Mouse (Mus musculus) heart, embryonic 10.5 days (tissue): ENCODE measurements at regions not wholly inside any gene's neighbourhood (a gene's known extent, or its start where the extent isn't known, plus 50 kb on each side); places are given as distances from the start of the nearest gene placed in this dataset.
"Not testable (repeated sequence)": the region's sequence is repeated elsewhere in the genome, so short reads cannot be mapped to it uniquely, and the experiment has no call there.

Experiments used
- DNase-seq: peaks from one replicate; pipeline ENCODE4 v3.0.0-alpha.2; 2017; ENCODE audit warnings: low spot score
- H3K27ac ChIP-seq: fragments of 300-500 bp; sonication (generic); 2 replicates; pipeline ENCODE4 v1.5.1; 2016; ENCODE audit warnings: mild to moderate bottlenecking
- H3K27me3 ChIP-seq: fragments of 300-500 bp; sonication (generic); 2 replicates; pipeline ENCODE4 v1.6.1; 2016; ENCODE audit warnings: mild to moderate bottlenecking; ENCODE audit not compliant: poor library complexity, insufficient read depth, severe bottlenecking
- H3K36me3 ChIP-seq: fragments of 300-500 bp; sonication (generic); 2 replicates; pipeline ENCODE4 v1.6.1; 2016; ENCODE audit warnings: mild to moderate bottlenecking, moderate library complexity
- H3K4me1 ChIP-seq: fragments of 300-500 bp; sonication (generic); 2 replicates; pipeline ENCODE4 v1.6.1; 2016; ENCODE audit warnings: mild to moderate bottlenecking
- H3K4me3 ChIP-seq: fragments of 300-500 bp; sonication (generic); 2 replicates; pipeline ENCODE4 v1.5.1; 2016; ENCODE audit warnings: mild to moderate bottlenecking, moderate library complexity
- H3K9me3 ChIP-seq: fragments of 300-500 bp; sonication (generic); 2 replicates; pipeline ENCODE4 v1.6.1; 2016; ENCODE audit warnings: mild to moderate bottlenecking, moderate library complexity
- whole genome bisulfite sequencing: fragments of 180-500 bp; shearing (Covaris S2); methylation state at CpG from one replicate; pipeline ENCODE4 v1.1.7; 2016; 5-methylcytosine and 5-hydroxymethylcytosine counted together

DNA sequence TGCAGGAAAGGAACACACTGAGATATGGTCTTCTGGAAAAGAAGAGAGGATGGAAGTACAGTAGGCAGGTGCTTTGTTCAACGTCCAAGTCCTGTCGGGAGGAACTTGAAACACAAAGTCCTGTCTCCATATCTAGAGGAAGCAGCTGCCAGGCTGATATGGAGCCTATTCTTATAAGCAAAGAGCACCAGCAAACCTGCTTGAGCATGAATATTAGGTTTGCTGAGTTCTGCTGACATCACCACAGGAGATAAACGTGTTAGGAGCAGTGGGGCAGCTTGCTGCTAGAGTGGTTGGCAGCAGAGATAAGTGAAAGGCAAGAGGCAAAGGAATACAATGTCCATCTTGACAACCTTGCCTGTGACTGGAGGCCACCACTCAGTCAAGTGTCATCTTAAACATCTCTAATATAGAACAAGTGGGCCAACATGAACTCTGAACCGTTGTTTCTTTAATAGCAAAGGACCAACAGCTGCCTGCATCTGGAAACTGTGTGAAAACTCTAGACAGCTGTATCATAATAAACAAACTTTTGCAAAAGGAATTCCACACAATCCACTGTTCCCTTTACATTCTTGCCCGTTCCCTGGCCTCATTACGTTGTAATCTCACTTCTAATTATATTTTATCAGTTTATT is 209.9 kb upstream of the Hand2 start:
- DNase-seq, H3K9me3 ChIP-seq, H3K36me3 ChIP-seq, H3K4me3 ChIP-seq, H3K4me1 ChIP-seq, H3K27me3 ChIP-seq: not testable (repeated sequence)
- 35% methylated on average over 5 of the region's 6 CpGs for whole genome bisulfite sequencing
- H3K27ac ChIP-seq = peak overlapping the region; percentile 53

DNA sequence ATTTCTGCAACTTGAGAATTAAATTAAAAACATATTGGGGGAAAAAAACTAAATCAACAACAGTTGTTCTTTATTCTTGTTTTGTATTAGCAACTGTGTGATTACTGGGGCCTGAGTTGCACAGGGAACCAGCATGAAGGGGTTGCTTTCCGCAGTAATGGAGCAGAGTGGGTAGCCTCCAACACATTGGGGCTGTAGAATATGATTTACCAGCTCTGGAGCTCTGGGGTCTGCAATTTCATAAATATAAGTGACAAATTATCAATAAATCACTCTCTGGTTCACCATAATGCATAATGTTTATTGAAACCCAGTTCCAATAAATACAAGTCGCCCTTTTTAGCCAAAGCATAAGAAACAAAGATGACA is 209.4 kb upstream of the Hand2 start:
- Histone ChIP-seq H3K27me3 (no peaks in the 10 kb centered on the region), H3K9me3 (no peaks in the 10 kb centered on the region), H3K4me1 (0 out of 2 replicates have a peak, but pooled peaks cover 4% of the 10 kb centered on the region), H3K27ac (peak overlapping the region; percentile 53), H3K36me3 (peaks cover 5% of the 10 kb centered on the region; the same call in 1 of the 2 replicates), H3K4me3 (no peak overlapping the region)
- no peak for DNase-seq
- 67% methylated on average over 2 of the region's 2 CpGs for WGBS

DNA sequence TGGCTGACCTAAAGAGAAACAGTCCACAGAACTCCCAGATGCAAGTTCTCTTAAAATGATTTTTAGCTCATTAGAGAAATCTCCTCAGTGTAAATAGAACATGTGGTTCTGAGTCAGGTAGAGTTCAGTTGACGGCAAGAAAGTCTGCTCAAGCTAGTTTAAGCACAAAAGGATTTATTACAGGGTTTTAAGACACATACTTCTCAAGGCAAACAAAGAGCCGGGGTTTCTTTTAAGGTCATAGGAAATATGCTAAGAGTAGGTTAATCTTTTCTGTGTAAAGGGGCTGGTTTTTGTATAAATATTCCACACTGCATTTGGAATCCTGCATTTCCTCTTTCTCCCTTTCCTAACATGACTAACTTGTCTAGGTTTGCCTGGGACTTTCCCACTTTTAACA is 206.9 kb upstream of the Hand2 start:
- Histone ChIP-seq H3K4me3 (no peak overlapping the region), H3K36me3 (peaks cover 5% of the 10 kb centered on the region; the same call in 1 of the 2 replicates), H3K27me3 (no peaks in the 10 kb centered on the region), H3K27ac (no peak overlapping the region), H3K9me3 (no peaks in the 10 kb centered on the region), H3K4me1 (0 out of 2 replicates have a peak, but pooled peaks cover 4% of the 10 kb centered on the region)
- 91% methylated on average over 2 of the region's 2 CpGs for WGBS
- no peak for DNase-seq

DNA sequence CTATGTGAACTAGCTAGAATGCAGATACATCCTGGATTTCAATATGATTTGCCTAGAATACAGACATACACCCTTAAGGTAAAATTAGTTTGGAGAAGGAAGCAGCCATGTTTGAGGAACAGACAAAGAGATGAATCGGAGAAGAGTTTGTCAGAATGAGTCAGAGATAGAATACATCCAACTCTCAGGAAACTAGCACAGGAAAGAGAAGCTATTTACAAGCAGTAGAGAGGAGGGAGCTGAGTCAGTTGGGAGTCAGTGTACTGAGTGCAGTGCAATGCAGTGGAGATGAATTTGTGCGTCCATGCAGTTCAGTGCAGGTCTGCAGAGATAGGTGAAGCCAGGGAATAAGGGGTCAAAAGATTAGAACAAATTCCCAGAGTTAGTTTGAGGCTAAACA is 205.5 kb upstream of the Hand2 start:
- WGBS = 89% methylated on average over 2 of the region's 2 CpGs
- Histone ChIP-seq H3K4me3 (no peak overlapping the region), H3K27ac (no peak overlapping the region), H3K9me3 (no peaks in the 10 kb centered on the region), H3K36me3 (peaks cover 5% of the 10 kb centered on the region; the same call in 1 of the 2 replicates), H3K27me3 (no peaks in the 10 kb centered on the region), H3K4me1 (0 out of 2 replicates have a peak, but pooled peaks cover 4% of the 10 kb centered on the region)
- no peak for DNase-seq

DNA sequence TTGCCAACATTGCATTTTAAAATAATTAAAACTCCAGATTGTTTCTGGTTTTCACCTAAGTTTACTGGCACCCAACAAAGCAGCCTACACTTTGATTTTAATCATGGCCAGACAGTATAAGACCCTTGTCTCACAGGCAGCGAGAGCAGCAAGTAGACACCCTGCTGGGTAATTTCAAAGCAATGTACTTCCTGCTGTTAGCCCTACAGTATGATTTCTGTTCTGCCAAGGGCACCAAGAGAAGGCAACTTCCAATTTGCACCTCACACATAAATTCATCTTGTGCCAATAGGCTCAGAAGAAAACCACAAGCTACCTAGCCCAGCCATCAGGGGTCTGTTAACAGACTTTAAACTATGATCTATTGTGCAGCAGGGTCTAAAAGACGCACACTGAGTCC is 186.7 kb upstream of the Hand2 start:
- DNase-seq = no peak
- Histone ChIP-seq H3K4me3 (no peak overlapping the region), H3K9me3 (no peaks in the 10 kb centered on the region), H3K4me1 (no peaks in the 10 kb centered on the region), H3K27me3 (no peaks in the 10 kb centered on the region), H3K27ac (no peak overlapping the region), H3K36me3 (no peaks in the 10 kb centered on the region)
- 58% methylated on average over 2 of the region's 2 CpGs for WGBS

DNA sequence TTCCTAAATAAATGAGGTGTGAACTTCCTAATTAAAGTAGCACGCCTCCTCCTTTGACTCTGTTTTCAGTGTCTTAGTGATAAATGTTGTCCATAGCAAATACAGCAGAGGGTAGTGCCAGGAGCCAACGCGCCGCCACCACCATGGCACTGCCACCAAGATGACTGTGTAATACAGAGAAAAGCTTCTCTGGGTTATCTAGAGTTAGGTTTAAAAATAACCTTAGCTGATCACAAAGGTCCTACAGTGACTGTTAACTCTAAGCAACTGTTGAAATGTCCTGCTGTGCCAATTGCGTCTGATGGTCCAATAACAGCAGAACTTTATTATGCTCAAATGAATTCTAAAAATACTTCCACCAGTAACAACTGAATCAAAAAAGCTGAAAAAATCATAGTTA is 186.1 kb upstream of the Hand2 start:
- Histone ChIP-seq H3K27ac (no peak overlapping the region), H3K4me3 (no peak overlapping the region), H3K9me3 (no peaks in the 10 kb centered on the region), H3K27me3 (no peaks in the 10 kb centered on the region), H3K4me1 (no peaks in the 10 kb centered on the region), H3K36me3 (no peaks in the 10 kb centered on the region)
- no peak for DNase-seq
- 59% methylated on average over 5 of the region's 5 CpGs for WGBS

DNA sequence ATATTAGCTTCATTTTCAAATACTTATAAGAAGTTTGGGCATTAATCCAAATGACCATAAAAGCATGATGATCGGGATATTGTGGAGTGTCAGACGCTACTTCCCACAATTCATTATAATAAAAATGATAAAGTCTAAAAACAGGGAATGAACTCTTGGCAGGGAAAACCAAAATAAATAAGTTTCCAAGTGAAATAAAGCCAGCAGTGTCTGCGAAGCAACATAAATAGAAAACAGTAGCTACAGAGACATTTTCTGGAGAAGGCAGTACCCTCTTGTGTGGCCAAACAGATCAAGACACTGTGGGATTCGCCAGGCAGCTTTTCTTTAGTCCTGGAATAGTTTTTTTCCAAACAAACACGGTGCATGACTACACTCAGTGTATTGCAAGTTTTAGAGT is 172.7 kb upstream of the Hand2 start:
- Histone ChIP-seq H3K4me3 (no peak overlapping the region), H3K27ac (no peak overlapping the region), H3K4me1 (no peaks in the 10 kb centered on the region), H3K36me3 (no peaks in the 10 kb centered on the region), H3K9me3 (no peaks in the 10 kb centered on the region), H3K27me3 (no peaks in the 10 kb centered on the region)
- DNase-seq = no peak
- 77% methylated on average over 5 of the region's 5 CpGs for WGBS

DNA sequence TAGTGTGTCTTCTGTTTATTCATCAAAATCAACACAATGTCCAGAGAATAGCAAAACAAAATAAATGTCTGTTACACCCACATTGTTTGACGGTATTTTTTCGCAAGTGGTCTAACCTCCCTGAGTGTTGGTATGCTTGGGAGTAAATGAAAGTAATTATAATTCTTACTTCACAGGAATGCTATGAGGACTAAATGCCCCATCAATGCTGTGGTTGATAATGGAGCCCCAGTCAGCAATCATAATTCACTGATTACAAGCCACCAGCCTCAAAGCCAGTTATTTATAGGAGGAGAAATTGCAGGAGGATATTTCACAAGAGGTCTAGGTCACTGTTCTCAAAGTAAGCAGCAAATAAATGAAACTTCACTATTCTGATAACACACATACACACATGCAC is 129.6 kb upstream of the Hand2 start:
- WGBS = 71% methylated on average over 2 of the region's 2 CpGs
- H3K4me3 ChIP-seq = no peak overlapping the region
- H3K9me3 ChIP-seq = no peaks in the 10 kb centered on the region
- no peak overlapping the region for H3K27ac ChIP-seq
- H3K36me3 ChIP-seq = no peaks in the 10 kb centered on the region
- no peaks in the 10 kb centered on the region for H3K27me3 ChIP-seq
- H3K4me1 ChIP-seq = no peaks in the 10 kb centered on the region
- no peak for DNase-seq

DNA sequence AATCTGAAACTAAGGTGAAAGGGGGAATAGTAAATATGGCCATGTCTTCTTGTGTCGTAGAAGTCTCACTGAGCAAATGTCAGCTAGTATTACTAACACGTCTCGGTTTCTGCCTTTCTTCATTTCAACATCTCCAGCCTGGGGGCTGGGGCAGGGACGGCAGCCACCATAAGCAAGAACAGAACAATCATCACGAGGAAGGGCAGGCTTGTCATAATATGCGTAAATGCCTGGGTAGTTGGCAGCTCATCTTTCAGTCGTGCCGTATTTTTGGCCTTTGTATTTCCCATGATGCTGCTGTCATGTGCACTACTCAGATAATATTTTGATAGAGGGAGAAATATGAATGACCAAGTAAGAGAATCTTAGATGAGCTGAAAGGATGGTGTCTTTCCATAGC is 120.5 kb upstream of the Hand2 start:
- Histone ChIP-seq H3K4me1 (no peaks in the 10 kb centered on the region), H3K27me3 (no peaks in the 10 kb centered on the region), H3K9me3 (no peaks in the 10 kb centered on the region), H3K27ac (no peak overlapping the region), H3K36me3 (no peaks in the 10 kb centered on the region), H3K4me3 (no peak overlapping the region)
- 63% methylated on average over 8 of the region's 8 CpGs for WGBS
- DNase-seq = no peak

DNA sequence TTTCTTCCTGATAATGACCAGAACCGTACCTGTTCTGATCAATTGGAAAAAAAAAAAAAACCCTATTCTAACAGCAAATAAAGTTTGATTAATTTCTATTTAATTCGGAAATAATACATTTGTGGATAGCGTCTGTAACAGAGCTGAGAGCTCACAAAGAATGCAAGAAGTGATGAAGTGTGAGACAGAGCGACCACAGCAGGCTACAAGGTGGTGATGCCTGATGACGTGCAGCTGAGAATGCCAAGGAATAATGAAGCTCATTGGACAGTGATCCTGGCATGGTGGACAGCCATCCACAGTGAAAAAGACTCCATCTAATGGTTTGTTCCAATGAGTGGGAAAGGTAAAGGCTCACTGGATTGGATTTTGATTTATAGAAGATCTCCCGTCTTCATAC is 111.2 kb upstream of the Hand2 start:
- Histone ChIP-seq H3K27me3 (no peaks in the 10 kb centered on the region), H3K4me3 (no peak overlapping the region), H3K9me3 (no peaks in the 10 kb centered on the region), H3K27ac (no peak overlapping the region), H3K4me1 (no peaks in the 10 kb centered on the region), H3K36me3 (no peaks in the 10 kb centered on the region)
- 67% methylated on average over 6 of the region's 6 CpGs for WGBS
- DNase-seq = no peak

DNA sequence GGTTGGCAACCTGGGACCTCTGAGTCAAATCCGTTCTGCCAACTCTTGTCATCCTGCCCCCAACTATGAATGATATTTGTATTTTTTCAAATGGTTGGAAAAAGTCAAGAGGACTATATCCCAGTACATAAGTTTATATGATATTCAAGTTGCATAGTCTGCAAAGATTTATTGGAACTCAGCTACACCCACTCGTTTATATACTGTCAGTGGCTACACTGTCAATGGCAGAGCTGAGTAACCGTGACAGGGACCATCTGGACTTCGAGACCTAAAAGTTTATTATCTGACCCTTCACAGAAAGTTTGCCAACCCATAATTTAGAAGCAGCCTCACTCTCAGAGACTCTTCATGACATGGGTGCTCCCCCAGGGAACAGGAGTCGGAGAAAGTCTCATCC is 107.7 kb upstream of the Hand2 start:
- Histone ChIP-seq H3K4me1 (no peaks in the 10 kb centered on the region), H3K36me3 (no peaks in the 10 kb centered on the region), H3K27me3 (no peaks in the 10 kb centered on the region), H3K9me3 (no peaks in the 10 kb centered on the region), H3K4me3 (no peak overlapping the region), H3K27ac (no peak overlapping the region)
- DNase-seq = no peak
- WGBS = 84% methylated on average over 5 of the region's 5 CpGs

DNA sequence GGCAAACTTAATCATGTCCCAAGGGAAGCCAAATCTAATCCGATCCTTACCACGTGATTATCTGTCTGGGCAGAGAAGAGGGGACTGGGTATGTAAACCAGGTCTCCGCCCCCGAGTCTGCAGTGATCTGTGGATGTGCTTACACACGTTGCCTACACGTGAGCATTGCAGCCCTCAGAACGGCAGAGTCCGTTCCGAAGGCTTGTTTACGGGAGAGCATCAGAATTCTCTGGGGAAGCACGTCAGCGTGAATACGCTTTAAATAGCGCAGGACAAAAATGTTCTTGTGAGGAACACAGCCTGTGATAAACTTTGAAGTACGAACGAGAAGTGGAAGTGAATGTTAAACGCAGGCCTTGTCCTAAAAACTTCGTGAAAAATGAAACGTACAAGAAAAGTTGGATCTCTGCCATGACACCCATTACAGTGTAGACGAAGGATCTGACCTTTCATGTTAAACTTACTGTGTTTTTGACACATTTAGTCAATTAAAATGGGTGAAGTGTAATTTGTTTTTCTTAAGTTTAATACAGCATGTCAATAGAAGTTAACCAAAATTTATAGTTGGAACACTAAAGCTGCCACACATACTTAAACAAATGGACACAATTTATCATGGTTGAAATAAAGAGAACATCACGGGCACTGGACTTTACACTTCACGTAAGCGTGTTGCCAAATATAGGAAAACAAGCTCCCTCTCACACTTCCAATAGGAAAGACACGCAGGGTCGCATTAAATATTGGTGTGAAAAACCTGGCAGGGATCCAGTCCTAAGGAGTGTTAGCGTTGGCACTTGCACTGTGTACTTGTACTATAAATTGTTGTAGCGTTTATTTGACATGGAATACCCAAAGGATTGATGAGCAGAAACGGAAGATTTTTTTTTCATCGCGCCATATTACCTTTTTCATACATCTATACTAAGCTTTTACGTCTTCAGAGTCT is 106.5 kb upstream of the Hand2 start:
- H3K9me3 ChIP-seq = no peaks in the 10 kb centered on the region
- H3K4me3 ChIP-seq = no peak overlapping the region
- WGBS = 66% methylated on average over 31 of the region's 31 CpGs
- H3K36me3 ChIP-seq = no peaks in the 10 kb centered on the region
- no peaks in the 10 kb centered on the region for H3K4me1 ChIP-seq
- no peak for DNase-seq
- H3K27me3 ChIP-seq = no peaks in the 10 kb centered on the region
- H3K27ac ChIP-seq = no peak overlapping the region; the same call in 1 of the 2 replicates

DNA sequence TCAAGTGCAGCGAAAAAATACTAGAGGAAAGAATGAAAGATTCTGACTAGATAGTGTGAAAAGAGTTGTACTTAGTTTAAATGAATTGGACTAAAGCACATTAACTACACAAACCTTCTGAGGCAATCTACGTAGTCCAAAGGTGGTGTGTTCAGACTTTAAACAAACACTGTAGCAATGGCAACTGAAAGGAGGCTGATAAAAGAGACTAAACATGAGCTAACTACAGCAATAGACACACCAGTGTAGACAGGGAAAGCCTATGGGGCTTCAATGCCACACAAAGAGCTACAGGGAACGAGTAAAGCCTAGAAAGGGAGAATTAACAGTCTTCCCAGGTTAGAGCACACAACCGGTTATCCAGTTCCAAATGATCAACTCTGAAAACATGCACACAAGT is 90.2 kb upstream of the Hand2 start:
- Histone ChIP-seq H3K27me3 (no peaks in the 10 kb centered on the region), H3K27ac (no peak overlapping the region), H3K9me3 (no peaks in the 10 kb centered on the region), H3K36me3 (no peaks in the 10 kb centered on the region), H3K4me3 (no peak overlapping the region), H3K4me1 (no peaks in the 10 kb centered on the region)
- WGBS = 78% methylated on average over 4 of the region's 4 CpGs
- no peak for DNase-seq
